18 mouse cellular contexts compared by ENCODE assay signal in the genomic region with DNA sequence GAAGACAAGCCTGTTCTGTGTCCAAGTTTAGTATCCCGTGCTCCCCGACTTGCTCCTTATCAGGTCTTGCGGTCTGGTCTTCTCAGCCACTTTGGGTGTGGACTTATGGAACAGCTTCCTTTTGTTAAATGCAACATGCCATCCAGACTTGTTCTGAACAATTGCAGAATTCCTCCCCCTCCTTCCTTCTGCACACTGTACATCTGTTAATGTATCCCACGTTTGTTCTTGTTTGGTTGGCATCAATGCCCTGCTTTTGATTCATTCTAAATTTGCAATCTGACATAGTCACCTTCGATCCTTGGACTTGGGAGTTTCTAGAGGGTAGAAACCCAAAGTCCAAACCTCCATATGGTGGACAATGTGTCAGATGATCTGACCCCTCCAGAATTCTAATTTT. TPM values are rescaled to one million over a fixed set of nuclear protein-coding genes. Genes with fewer than 3 reads are reported as not detected.
A peak's percentile ranks its signal among the peaks of the same experiment; 100 is the strongest.
DNase-seq lines count a peak whose midpoint lies in the region.
"Had no signal": no experiment of that assay in that cellular context is flagged by ENCODE, and none has a peak within 500 bp of the region (broad histone marks: within the 10 kb centered on the region; RNA-seq: fewer than 3 reads in every experiment).

No protein-coding gene starts in this region.

- peak; percentile 60 for DNase-seq in layer of hippocampus, adult 11-12 months (ENCODE audit: low spot score)
- no peak for DNase-seq in layer of hippocampus, postnatal 25 days (ENCODE audit: extremely low spot score in 1 of 2, low spot score in 1 of 2)
- peak; percentile 65 for DNase-seq in layer of hippocampus, adult 9-10 months (ENCODE audit: low spot score)
- DNase-seq in layer of hippocampus, postnatal 10 days (ENCODE audit: low spot score in 2 of 2) = no peak
- DNase-seq in MN1 (ENCODE audit: low spot score) = peak; percentile 42
- DNase-seq in brain, adult 2 months (ENCODE audit: low read depth, low spot score) = peak; percentile 49
- DNase-seq in cerebellum, postnatal 14 days = no peak
- DNase-seq in c-Kit-positive CD71-positive TER-119-positive erythroid progenitor cells, embryonic 14.5 days (ENCODE audit: low spot score) = no peak
- DNase-seq: adrenal gland, adult 8-10 months; adrenal gland, postnatal 14 days; adrenal gland, postnatal 36 days; cerebellum, adult 11-12 months; cerebellum, adult 2 months; cerebellum, adult 9-10 months; cerebellum, postnatal 10 days; cerebellum, postnatal 36 days; embryo, embryonic 11 days had no signal

RNA-seq across cellular contexts. Expression of a gene that starts 6.9 kb away (rescaled TPM):
- total RNA-seq in layer of hippocampus, postnatal 25 days (2021) = 100 to 1,000 TPM; 248 to 274 TPM
- 100 to 1,000 TPM; 205 to 209 TPM for total RNA-seq in layer of hippocampus, postnatal 10 days (2021)
- total RNA-seq: MEL had no signal

Comparison
In these comparisons a context has a peak if more than half of its experiments do, and no peak if none do; other contexts are left out.
1. DNase-seq: peak in layer of hippocampus, adult 11-12 months (single experiment), layer of hippocampus, adult 9-10 months (single experiment), MN1 (single experiment) and brain, adult 2 months (single experiment); none in layer of hippocampus, postnatal 25 days (0 of 2), layer of hippocampus, postnatal 10 days (0 of 2), cerebellum, postnatal 14 days (0 of 2) and c-Kit-positive CD71-positive TER-119-positive erythroid progenitor cells, embryonic 14.5 days (single experiment).